Mouse (Mus musculus) liver, embryonic 13.5 days (tissue): ENCODE data around the gene Osbpl6. TPM values are rescaled to one million over a fixed set of nuclear protein-coding genes. Genes with fewer than 3 reads are reported as not detected.

Experiments
- ATAC-seq: fragments of 200-750 bp; cut with Nextera tagmentation; 2 replicates; pipeline ENCODE4 v1.8.0; 2017; ENCODE audit warnings: low read depth, mild to moderate bottlenecking, moderate number of reproducible peaks, moderate library complexity
- DNase-seq: peaks from one replicate; pipeline ENCODE4 v3.0.0; 2022
- H3K27ac ChIP-seq: fragments of 300-500 bp; sonication (generic); 2 replicates; pipeline ENCODE4 v1.5.1; 2015; ENCODE audit warnings: moderate library complexity, mild to moderate bottlenecking, inconsistent platforms
- H3K27me3 ChIP-seq: fragments of 300-500 bp; sonication (generic); 2 replicates; pipeline ENCODE4 v1.6.1; 2015; ENCODE audit warnings: mild to moderate bottlenecking, inconsistent platforms
- H3K36me3 ChIP-seq: fragments of 300-500 bp; sonication (generic); 2 replicates; pipeline ENCODE4 v1.6.1; 2015; ENCODE audit warnings: mild to moderate bottlenecking, inconsistent platforms
- H3K4me1 ChIP-seq: fragments of 300-500 bp; sonication (generic); replicated peaks from 2 replicates; pipeline ENCODE4 v1.6.1; 2015; ENCODE audit warnings: inconsistent platforms
- H3K4me2 ChIP-seq: fragments of 300-500 bp; sonication (generic); 2 replicates; pipeline ENCODE4 v1.6.1; 2015; ENCODE audit warnings: inconsistent platforms, mild to moderate bottlenecking, moderate library complexity
- H3K4me3 ChIP-seq: fragments of 300-500 bp; sonication (generic); replicated peaks from 2 replicates; pipeline ENCODE4 v1.5.1; 2015; ENCODE audit warnings: mild to moderate bottlenecking, inconsistent platforms
- H3K9ac ChIP-seq: fragments of 300-500 bp; sonication (generic); 2 replicates; pipeline ENCODE4 v1.6.1; 2015; ENCODE audit warnings: mild to moderate bottlenecking, inconsistent platforms
- H3K9me3 ChIP-seq: fragments of 300-500 bp; sonication (generic); replicated peaks from 2 replicates; pipeline ENCODE4 v1.6.1; 2016; ENCODE audit warnings: inconsistent platforms
- WGBS: fragments of 180-500 bp; shearing (Covaris S2); methylation state at CpG from one replicate; pipeline ENCODE4 v1.1.7; 2015; ENCODE audit not compliant: insufficient replicate concordance; 5-methylcytosine and 5-hydroxymethylcytosine counted together
- polyA plus RNA-seq: library from polyadenylated mRNA; unstranded; fragments of >200 nt; fragmentation: Nextera tagmentation; extraction: Ambion mirVana; gene quantifications from 2 replicates; pipeline ENCODE4 v1.2.1, GENCODE M21; 2015

Osbpl6 gene
- polyA plus RNA-seq, 1 experiment from 2014 or later = 0.70 TPM

DNA sequence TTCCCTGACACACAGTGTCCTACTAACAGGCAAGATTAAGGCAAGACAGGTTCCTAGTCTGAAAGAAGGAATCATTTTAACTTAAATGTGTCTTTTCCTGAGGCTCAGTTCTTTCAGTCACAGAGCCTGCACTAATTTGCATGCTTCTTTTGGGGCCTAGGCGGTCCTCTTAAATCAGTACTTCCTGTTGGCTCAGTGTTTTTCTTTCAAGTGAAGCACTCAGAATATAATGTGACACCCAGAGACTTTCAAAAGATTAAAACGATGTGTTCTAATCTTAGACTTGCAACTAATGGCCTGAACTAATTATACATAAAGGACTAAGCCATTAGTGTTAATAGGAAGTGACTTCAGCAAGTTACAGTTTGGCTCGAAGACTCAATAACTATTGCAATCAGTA is 23.0 kb downstream of the Osbpl6 start:
- 56% methylated on average over 3 of the region's 3 CpGs for WGBS
- Histone ChIP-seq H3K27me3 (no peaks in the 10 kb centered on the region), H3K4me2 (no peak overlapping the region), H3K27ac (no peak overlapping the region), H3K4me1 (no peaks in the 10 kb centered on the region), H3K9me3 (no peaks in the 10 kb centered on the region), H3K36me3 (no peaks in the 10 kb centered on the region), H3K4me3 (no peak overlapping the region), H3K9ac (no peak overlapping the region)
- ATAC-seq (no peak), DNase-seq (no peak)

DNA sequence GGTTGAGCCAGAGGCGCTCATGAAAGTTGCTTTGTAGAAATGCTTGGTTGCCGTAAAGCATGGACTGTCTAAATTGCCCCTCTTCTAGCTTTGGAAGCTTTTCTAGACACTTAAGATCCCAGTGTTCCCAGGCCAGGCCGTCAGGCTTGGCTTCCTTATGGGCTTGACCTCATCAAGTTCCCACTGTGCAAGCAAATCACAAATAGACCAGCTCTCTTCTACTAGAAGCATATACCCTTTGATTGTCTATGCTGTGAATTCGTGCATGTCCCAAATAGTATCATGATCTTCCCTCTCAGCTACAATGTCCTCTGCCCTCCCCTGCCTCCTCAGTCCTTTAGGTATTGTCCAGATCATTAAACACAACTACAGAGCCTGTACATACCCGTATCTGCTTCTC is 23.5 kb downstream of the Osbpl6 start:
- H3K9ac ChIP-seq = no peak overlapping the region
- ATAC-seq = no peak
- H3K4me2 ChIP-seq = no peak overlapping the region
- H3K4me3 ChIP-seq = no peak overlapping the region
- DNase-seq = no peak
- 59% methylated on average over 5 of the region's 5 CpGs for WGBS
- H3K36me3 ChIP-seq = no peaks in the 10 kb centered on the region
- no peaks in the 10 kb centered on the region for H3K9me3 ChIP-seq
- H3K27me3 ChIP-seq = no peaks in the 10 kb centered on the region
- H3K4me1 ChIP-seq = no peaks in the 10 kb centered on the region
- no peak overlapping the region for H3K27ac ChIP-seq

DNA sequence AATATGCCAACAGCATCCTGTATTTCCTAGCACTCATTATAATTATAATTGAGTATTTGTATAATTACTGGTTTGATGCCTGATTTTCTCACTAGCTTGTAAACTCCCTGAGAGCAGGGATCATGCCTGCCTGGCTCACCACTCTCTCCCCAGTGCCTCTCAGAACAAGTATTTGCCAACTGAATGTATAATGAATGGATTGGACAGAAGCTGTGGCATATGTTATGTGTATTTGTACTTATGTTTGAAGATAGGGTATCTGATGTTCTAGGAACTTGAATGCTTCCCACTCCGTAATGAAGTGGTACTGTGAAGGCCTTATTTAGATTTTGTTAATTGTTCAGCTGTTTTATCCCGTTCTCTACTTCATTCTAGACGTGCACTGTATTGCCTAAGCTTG is 24.2 kb downstream of the Osbpl6 start:
- Histone ChIP-seq H3K27me3 (no peaks in the 10 kb centered on the region), H3K9me3 (no peaks in the 10 kb centered on the region), H3K36me3 (no peaks in the 10 kb centered on the region), H3K27ac (no peak overlapping the region), H3K9ac (no peak overlapping the region), H3K4me2 (no peak overlapping the region), H3K4me3 (no peak overlapping the region), H3K4me1 (no peaks in the 10 kb centered on the region)
- 62% methylated on average over 3 of the region's 3 CpGs for WGBS
- DNase-seq (no peak), ATAC-seq (no peak)

DNA sequence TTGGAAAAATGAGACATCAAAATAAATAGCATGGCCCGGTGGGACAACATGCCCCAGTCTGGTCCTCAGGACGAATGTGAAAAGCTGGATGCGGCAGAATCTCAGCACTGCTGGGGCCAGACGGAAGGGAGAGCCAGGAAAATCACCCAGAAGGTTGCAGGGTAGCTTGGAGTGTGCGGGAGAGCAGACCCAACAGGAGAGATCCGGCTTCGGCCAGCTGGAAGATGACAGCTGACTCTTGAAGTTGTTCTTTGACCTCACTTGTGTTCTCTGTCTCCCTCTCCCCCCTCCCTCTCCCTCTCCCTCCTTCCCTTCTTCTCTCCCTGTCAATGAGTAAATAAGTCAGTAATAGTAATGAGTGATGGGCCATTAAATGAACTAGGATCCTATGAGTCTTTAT is 27.9 kb downstream of the Osbpl6 start:
- Histone ChIP-seq H3K9me3 (no peaks in the 10 kb centered on the region), H3K4me3 (no peak overlapping the region), H3K36me3 (no peaks in the 10 kb centered on the region), H3K27ac (no peak overlapping the region), H3K4me1 (no peaks in the 10 kb centered on the region), H3K9ac (no peak overlapping the region), H3K4me2 (no peak overlapping the region), H3K27me3 (no peaks in the 10 kb centered on the region)
- DNase-seq (no peak), ATAC-seq (no peak)
- WGBS = 61% methylated on average over 7 of the region's 7 CpGs

DNA sequence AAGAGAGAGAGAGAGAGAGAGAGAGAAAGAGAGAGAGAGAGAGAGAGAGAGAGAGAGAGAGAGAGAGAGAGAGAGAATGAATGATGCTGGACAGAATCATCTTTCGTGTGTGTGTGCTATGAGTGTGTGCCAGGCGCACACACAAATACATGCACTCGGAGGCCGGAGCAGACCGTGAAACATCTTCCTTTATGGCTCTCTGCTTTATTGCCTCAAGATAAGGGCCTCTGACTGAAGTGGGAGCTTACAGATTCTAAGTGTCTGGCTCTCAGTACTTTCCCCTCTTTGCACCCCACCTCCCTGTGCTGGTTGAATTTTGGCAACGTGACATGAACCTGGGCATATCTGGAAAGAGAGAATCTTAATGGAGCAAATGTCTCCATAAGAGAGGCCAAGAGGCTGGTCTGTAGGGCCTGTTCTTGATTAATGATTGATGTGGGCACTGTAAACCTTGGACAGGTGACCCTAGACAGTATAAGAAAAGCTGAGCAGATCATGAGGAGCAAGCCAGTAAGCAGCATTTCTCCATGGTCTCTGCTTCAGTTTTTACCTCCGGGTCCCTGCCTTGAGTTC is 29.4 kb downstream of the Osbpl6 start:
- H3K4me2 ChIP-seq = no peak overlapping the region
- no peak for ATAC-seq
- H3K4me3 ChIP-seq = no peak overlapping the region
- H3K9ac ChIP-seq = no peak overlapping the region
- no peaks in the 10 kb centered on the region for H3K27me3 ChIP-seq
- no peaks in the 10 kb centered on the region for H3K9me3 ChIP-seq
- WGBS = 78% methylated on average over 7 of the region's 7 CpGs
- no peaks in the 10 kb centered on the region for H3K36me3 ChIP-seq
- no peak overlapping the region for H3K27ac ChIP-seq
- no peaks in the 10 kb centered on the region for H3K4me1 ChIP-seq
- DNase-seq = no peak

DNA sequence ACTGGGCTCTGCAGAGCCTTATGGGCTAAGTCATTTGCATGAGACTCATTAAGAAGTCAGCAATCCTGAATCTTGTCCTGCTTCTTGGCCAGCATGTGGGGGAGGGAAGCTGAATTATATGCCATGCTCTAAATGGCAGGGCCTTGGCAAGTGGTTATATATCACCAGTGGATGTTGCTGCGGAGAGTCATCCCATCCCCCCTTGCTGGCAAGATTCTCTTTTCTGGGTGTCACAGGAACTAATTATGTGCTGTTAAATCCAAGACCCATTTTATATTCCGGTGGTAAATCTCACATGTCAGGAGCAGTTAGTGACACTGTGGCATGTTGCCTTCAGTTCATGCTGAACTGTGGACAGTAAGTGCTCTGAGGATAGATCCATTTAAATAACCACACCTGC is 31.1 kb downstream of the Osbpl6 start:
- no peak for DNase-seq
- no peaks in the 10 kb centered on the region for H3K27me3 ChIP-seq
- ATAC-seq = no peak
- H3K4me1 ChIP-seq = no peaks in the 10 kb centered on the region
- no peaks in the 10 kb centered on the region for H3K9me3 ChIP-seq
- H3K36me3 ChIP-seq = no peaks in the 10 kb centered on the region
- H3K27ac ChIP-seq = no peak overlapping the region
- H3K4me2 ChIP-seq = no peak overlapping the region
- no peak overlapping the region for H3K9ac ChIP-seq
- no peak overlapping the region for H3K4me3 ChIP-seq
- WGBS = 68% methylated on average over 2 of the region's 2 CpGs

DNA sequence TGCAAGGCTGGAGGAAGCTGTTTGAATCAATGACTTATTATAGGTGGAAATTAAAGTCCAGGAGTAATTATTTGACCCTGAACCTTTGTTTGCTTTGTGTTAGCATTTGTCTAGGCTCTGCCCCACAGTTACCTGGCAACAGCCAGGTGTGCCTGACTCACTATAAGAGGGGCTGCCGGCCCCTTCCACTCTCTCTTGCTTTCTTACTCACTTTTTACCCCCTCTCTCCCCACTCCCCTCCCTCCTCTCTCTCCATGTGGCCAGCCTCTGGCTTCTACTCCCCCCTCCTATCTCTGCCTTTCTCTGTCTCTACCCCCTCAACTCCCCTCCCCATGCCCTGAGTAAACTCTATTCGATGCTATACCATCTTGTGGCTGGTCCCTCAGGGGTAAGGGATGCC is 33.2 kb downstream of the Osbpl6 start:
- H3K9me3 ChIP-seq = no peaks in the 10 kb centered on the region
- WGBS = 29% methylated on average over 2 of the region's 2 CpGs
- no peak overlapping the region for H3K4me2 ChIP-seq
- no peak overlapping the region for H3K27ac ChIP-seq
- no peaks in the 10 kb centered on the region for H3K27me3 ChIP-seq
- DNase-seq = no peak
- H3K36me3 ChIP-seq = no peaks in the 10 kb centered on the region
- no peak overlapping the region for H3K9ac ChIP-seq
- no peak overlapping the region for H3K4me3 ChIP-seq
- H3K4me1 ChIP-seq = no peaks in the 10 kb centered on the region
- ATAC-seq = no peak

DNA sequence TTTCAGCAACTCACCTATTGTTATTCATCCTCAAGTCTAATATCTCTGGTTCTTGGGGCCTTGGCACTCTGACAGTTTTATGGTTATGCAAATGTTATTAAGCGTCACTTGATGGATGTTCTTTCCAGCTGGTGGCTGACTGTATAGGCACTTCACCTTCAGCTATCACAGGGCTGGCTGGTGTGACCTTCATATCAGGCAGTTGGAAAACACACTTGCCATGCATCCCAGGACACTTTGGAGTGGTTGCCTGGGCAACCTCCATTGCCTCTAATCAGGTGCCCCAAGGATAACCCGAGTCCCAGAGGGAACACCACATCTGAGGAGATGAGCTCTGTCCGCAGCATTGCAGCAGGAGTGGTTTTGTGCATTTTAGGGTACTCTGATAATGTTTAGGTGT is 35.8 kb downstream of the Osbpl6 start:
- 56% methylated on average over 3 of the region's 3 CpGs for whole genome bisulfite sequencing
- Histone ChIP-seq H3K27ac (no peak overlapping the region), H3K4me2 (no peak overlapping the region), H3K4me1 (no peaks in the 10 kb centered on the region), H3K9me3 (no peaks in the 10 kb centered on the region; the same call in 1 of the 2 replicates), H3K9ac (no peak overlapping the region), H3K27me3 (no peaks in the 10 kb centered on the region), H3K36me3 (no peaks in the 10 kb centered on the region), H3K4me3 (no peak overlapping the region)
- DNase-seq (no peak), ATAC-seq (no peak)

DNA sequence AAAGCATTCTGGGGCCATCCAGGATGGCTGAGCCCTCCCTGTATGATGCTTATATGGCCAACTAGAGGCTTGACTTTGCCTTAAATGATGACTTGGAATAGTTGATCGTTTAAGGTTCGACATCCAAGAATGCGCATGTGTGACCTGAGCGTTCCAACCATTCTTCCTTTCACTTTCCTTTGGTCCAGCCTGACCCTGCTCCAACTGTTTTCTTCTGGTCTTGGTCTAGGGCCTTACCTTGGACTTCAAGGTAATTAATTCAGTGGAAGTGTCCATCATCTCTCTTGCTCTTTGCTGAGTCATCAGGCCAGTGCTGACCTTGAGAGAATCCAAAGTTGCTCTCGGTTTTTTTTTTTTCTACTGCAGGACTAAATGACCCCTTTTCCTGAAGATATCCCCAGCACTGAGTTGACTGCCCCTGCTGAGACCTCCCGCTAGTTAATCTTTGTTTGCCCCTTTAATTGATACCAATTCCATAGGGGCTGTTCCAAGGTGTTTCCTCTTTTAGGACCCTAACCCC is 43.6 kb downstream of the Osbpl6 start:
- no peak overlapping the region for H3K4me3 ChIP-seq
- H3K4me2 ChIP-seq = no peak overlapping the region
- H3K27ac ChIP-seq = no peak overlapping the region
- H3K9me3 ChIP-seq = no peaks in the 10 kb centered on the region; the same call in 1 of the 2 replicates
- ATAC-seq (no peak), DNase-seq (no peak)
- 73% methylated on average over 6 of the region's 6 CpGs for WGBS
- no peaks in the 10 kb centered on the region for H3K27me3 ChIP-seq
- no peaks in the 10 kb centered on the region for H3K36me3 ChIP-seq
- no peak overlapping the region for H3K9ac ChIP-seq
- H3K4me1 ChIP-seq = no peaks in the 10 kb centered on the region

DNA sequence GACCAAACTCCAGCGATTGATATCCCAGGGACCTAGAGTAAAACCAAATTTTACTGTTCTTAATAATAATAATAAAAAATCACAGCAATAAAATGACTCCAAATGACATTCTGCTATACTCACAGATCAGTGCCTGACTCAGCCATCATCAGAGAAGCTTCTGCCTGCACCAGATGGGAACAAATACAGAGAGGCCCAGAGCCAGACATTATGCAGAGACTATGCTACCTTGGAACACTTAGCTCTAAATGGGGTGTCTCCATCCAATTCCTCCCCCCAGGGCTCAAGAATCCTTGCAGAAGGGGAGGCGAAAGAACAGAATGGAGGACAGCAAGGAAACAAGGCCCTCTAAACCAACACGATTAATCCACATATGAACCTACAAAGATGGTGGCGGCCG is 60.4 kb downstream of the Osbpl6 start:
- 84% methylated on average over 5 of the region's 5 CpGs for WGBS
- no peak for DNase-seq
- H3K4me1 ChIP-seq = no peaks in the 10 kb centered on the region

DNA sequence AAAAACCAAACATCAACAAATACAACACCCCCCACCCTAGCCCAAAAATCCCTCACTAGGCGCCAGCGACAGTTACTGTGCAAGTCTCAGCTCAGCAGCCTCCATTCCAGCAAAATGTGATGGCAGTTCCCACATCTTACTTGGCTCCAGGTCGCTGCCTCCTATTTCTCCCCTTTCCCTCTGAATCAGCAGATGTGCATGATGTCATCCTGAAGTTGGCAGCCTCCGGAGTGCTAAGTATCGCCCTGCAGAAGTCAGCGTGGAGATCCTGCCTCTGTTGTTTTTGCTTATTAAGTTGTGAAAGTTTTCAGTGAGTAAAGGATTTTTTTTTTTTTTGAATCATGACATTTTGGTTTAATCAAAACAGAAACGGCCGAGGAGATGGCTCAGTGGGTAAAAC is 61.9 kb downstream of the Osbpl6 start:
- Histone ChIP-seq H3K4me3 (no peak overlapping the region), H3K9me3 (no peaks in the 10 kb centered on the region), H3K9ac (no peak overlapping the region), H3K27ac (no peak overlapping the region), H3K27me3 (no peaks in the 10 kb centered on the region), H3K36me3 (no peaks in the 10 kb centered on the region), H3K4me1 (no peaks in the 10 kb centered on the region), H3K4me2 (no peak overlapping the region)
- DNase-seq (no peak), ATAC-seq (no peak)
- 72% methylated on average over 8 of the region's 8 CpGs for WGBS

More for the DNA sequence above, 60.4 kb downstream of the Osbpl6 start:
- H3K27ac ChIP-seq = no peak overlapping the region
- H3K9ac ChIP-seq = no peak overlapping the region
- H3K9me3 ChIP-seq = no peaks in the 10 kb centered on the region
- no peaks in the 10 kb centered on the region for H3K36me3 ChIP-seq
- H3K27me3 ChIP-seq = no peaks in the 10 kb centered on the region
- no peak overlapping the region for H3K4me3 ChIP-seq
- no peak overlapping the region for H3K4me2 ChIP-seq
- ATAC-seq = no peak

DNA sequence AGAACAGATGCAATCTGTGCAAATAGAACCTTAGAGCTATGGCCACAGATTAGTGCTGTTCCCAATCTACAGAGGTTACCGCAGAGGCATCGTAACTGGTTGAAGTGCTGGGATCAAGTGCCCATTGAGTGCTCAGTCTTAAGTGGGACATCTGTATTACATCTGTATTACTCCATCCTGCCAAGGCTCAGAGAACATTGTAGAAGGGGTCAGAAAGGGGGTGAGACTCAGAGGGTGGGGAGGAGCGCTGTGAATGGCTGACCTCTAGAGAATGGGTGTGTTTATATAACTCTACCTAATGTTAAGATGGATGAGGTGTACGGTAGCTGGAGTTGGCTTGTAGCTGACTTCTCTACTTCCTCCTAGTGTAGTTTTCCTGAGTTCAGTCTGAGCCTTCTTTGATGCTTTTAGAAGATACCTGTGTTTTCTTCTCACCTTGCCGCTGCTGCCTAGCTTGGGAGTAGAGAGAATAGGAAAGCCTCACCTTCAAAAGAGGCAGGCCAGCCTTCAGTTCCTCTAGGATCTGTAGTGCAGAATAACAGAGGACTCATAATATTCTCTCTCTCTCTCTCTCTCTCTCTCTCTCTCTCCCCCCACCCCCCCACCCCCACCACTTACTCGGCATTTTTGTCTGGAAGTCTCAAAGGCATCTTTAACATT is 62.9 kb downstream of the Osbpl6 start:
- Histone ChIP-seq H3K27me3 (no peaks in the 10 kb centered on the region), H3K4me3 (no peak overlapping the region), H3K9ac (no peak overlapping the region), H3K4me2 (no peak overlapping the region), H3K4me1 (no peaks in the 10 kb centered on the region), H3K36me3 (no peaks in the 10 kb centered on the region), H3K9me3 (no peaks in the 10 kb centered on the region), H3K27ac (no peak overlapping the region)
- 80% methylated on average over 6 of the region's 6 CpGs for WGBS
- no peak for ATAC-seq
- DNase-seq = no peak
